Mouse (Mus musculus) midbrain, embryonic 13.5 days (tissue): ENCODE measurements around the gene Rgn. TPM values are rescaled to one million over a fixed set of nuclear protein-coding genes. Genes with fewer than 3 reads are reported as not detected.

ENCODE experiments used
- ATAC-seq: fragments of 200-750 bp; cut with Nextera tagmentation; 2 replicates; pipeline ENCODE4 v1.8.0; 2017; ENCODE audit warnings: mild to moderate bottlenecking, moderate TSS enrichment, moderate library complexity
- H3K27ac ChIP-seq: fragments of 300-500 bp; sonication (generic); 2 replicates; pipeline ENCODE4 v1.5.1; 2015; ENCODE audit warnings: inconsistent platforms, mild to moderate bottlenecking, moderate library complexity
- H3K27me3 ChIP-seq: fragments of 300-500 bp; sonication (generic); 2 replicates; pipeline ENCODE4 v1.6.1; 2015; ENCODE audit warnings: mild to moderate bottlenecking, inconsistent platforms
- H3K36me3 ChIP-seq: fragments of 300-500 bp; sonication (generic); 2 replicates; pipeline ENCODE4 v1.6.1; 2015; ENCODE audit warnings: mild to moderate bottlenecking, inconsistent platforms
- H3K4me1 ChIP-seq: fragments of 300-500 bp; sonication (generic); replicated peaks from 2 replicates; pipeline ENCODE4 v1.6.1; 2015; ENCODE audit warnings: inconsistent platforms
- H3K4me2 ChIP-seq: fragments of 300-500 bp; sonication (generic); replicated peaks from 2 replicates; pipeline ENCODE4 v1.6.1; 2015; ENCODE audit warnings: moderate library complexity, mild to moderate bottlenecking, inconsistent platforms
- H3K4me3 ChIP-seq: fragments of 300-500 bp; sonication (generic); replicated peaks from 2 replicates; pipeline ENCODE4 v1.5.1; 2015; ENCODE audit warnings: mild to moderate bottlenecking, inconsistent platforms
- H3K9ac ChIP-seq: fragments of 300-500 bp; sonication (generic); replicated peaks from 2 replicates; pipeline ENCODE4 v1.6.1; 2015; ENCODE audit warnings: mild to moderate bottlenecking, inconsistent platforms
- H3K9me3 ChIP-seq: fragments of 300-500 bp; sonication (generic); 2 replicates; pipeline ENCODE4 v1.6.1; 2016; ENCODE audit warnings: mild to moderate bottlenecking, inconsistent platforms
- WGBS: fragments of 180-500 bp; shearing (Covaris S2); methylation state at CpG from one replicate; pipeline ENCODE4 v1.1.7; 2015; 5-methylcytosine and 5-hydroxymethylcytosine counted together
- polyA plus RNA-seq: library from polyadenylated mRNA; unstranded; fragments of >200 nt; fragmentation: Nextera tagmentation; extraction: Ambion mirVana; gene quantifications from 2 replicates; pipeline ENCODE4 v1.2.1, GENCODE M21; 2015

The Rgn gene
- polyA plus RNA-seq = 0.12 and 0.32 TPM in 2 replicates

DNA sequence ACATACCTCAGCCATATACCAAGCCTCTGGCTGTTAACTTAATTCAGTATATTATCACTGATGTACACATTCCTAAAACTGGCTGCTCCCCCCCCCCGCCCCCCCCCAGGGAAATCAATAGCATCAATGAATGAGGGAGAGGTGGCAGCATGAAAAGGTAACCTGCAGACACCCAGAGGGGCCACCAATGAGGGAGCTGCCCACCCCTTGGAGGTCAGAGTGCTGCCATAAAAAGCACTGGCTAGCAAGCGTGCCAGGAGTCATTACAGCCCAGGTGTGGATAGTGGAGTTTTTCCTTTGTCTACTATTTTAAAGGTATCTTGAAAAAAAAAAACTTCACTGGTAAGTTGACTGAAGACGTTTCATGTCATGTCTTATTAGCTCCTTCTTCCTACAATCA lies at the start of gene Rgn:
Gene Rgn, plus strand, starts transcription at position 256 of the 400 bp plus-strand sequence.
- Histone ChIP-seq H3K27ac (no peak within 1 kb of the TSS), H3K4me3 (peak within 1 kb of the TSS; percentile 41; the same call in 1 of the 2 replicates), H3K4me2 (peak within 1 kb of the TSS; percentile 60), H3K36me3 (no peaks in the 10 kb centered on the region), H3K9me3 (no peaks in the 10 kb centered on the region), H3K4me1 (no peaks in the 10 kb centered on the region), H3K9ac (no peak within 1 kb of the TSS), H3K27me3 (no peaks in the 10 kb centered on the region)
- ATAC-seq = no peak
- WGBS = 69% methylated on average over 3 of the region's 3 CpGs

DNA sequence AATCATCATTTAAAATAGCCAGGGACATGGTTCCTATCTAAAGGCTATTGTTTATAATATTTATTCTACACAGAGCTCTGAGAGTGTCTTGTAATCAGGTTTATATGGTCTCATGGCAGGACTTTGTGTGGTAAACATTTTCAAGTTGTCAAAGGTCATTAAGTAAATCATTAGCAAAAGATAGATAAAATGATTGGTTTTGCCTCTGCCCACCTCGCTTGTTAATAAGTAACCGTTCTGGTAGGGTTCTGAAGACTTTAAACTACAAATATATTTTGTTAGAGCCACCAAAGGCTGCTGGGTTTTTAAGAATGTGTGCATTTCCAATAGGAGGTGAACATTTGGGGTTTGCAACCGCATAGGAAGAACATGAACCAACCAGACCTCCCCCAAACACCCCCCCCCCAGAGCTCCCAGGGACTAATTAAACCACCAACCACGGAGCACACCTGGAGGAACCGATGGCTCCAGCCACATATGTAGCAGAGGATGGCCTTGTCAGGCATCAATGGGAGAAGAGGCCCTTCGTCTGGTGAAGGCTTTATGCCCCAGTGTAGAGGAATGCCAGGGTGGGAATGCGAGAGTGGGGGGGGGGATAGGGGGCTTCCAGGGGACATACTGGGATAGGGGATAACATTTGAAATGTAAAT lies 29.2 kb upstream of the Rgn start:
- H3K4me3 ChIP-seq = no peak overlapping the region
- WGBS = 89% methylated on average over 7 of the region's 7 CpGs
- no peak for ATAC-seq

DNA sequence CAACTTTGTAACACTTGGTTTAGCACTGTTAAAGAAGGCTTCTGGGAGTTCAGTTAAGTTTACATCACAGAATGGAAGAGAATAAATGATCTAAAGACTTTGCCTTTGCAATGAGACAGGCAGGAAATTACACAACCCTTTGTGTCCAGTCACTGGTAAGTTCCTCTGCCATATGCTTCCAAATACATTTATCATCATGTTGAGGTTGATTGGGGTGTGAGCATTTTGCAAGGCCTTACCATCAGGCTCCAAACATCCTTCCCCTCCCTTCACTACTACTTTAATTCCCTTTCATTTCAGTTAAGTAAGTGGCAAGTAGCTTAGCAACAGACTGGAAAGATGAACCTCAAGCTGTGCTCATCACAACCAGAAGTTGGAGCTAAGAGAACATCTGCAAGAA lies 28.0 kb upstream of the Rgn start:
- Histone ChIP-seq H3K9me3 (no peaks in the 10 kb centered on the region), H3K4me3 (no peak overlapping the region), H3K36me3 (peaks cover 7% of the 10 kb centered on the region), H3K4me1 (no peaks in the 10 kb centered on the region), H3K4me2 (no peak overlapping the region), H3K27ac (no peak overlapping the region), H3K27me3 (no peaks in the 10 kb centered on the region), H3K9ac (no peak overlapping the region)
- no peak for ATAC-seq

More for the DNA sequence above, 29.2 kb upstream of the Rgn start:
- H3K27ac ChIP-seq = no peak overlapping the region
- no peaks in the 10 kb centered on the region for H3K4me1 ChIP-seq
- no peak overlapping the region for H3K9ac ChIP-seq
- no peaks in the 10 kb centered on the region for H3K27me3 ChIP-seq
- H3K36me3 ChIP-seq = peaks cover 10% of the 10 kb centered on the region
- H3K4me2 ChIP-seq = no peak overlapping the region
- H3K9me3 ChIP-seq = no peaks in the 10 kb centered on the region

DNA sequence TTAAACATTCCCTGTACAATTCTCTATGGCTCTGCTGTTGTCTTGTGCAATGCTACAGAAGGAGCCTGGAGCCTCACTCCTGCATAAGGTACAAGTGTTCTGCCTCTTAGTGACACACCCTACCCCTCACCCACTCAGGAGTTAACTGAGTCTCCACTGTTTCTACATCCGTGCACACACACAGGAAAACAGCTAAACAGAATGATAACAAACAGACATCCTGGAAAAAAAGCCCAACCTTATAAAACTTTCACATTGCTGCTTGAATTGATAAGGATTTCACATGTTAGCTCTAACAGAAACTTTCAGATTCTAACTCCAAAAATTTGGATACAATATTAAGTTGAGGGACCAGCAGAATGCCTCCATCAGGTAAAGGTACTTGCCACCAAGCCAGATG lies 17.0 kb upstream of the Rgn start:
- Histone ChIP-seq H3K4me3 (no peak overlapping the region), H3K9me3 (no peaks in the 10 kb centered on the region), H3K27ac (no peak overlapping the region), H3K9ac (no peak overlapping the region), H3K36me3 (no peaks in the 10 kb centered on the region), H3K27me3 (no peaks in the 10 kb centered on the region), H3K4me1 (no peaks in the 10 kb centered on the region), H3K4me2 (no peak overlapping the region)
- WGBS = 53% methylated on average over 1 of the region's 1 CpGs
- ATAC-seq = no peak

DNA sequence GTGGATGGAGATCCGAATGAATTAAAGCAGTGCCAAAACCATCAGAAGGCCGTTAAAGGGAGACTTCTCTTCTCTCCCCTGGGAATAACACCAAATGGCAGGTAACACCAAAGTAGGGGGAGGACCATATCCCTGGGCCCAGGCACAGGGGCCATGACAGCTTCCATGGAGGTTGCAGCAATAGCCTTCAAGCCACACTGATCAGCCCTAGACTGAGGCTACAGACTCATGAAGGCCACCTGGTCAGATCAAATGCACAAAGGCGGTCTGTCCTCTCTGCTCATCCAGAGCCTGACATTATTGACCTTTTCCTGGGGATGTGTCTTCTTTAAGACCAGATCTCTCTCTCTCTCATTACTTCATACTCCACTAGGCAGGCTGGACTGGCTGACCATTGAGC lies 5.7 kb upstream of the Rgn start:
- Histone ChIP-seq H3K9me3 (no peaks in the 10 kb centered on the region), H3K27ac (no peak overlapping the region), H3K36me3 (no peaks in the 10 kb centered on the region), H3K4me1 (no peaks in the 10 kb centered on the region), H3K9ac (no peak overlapping the region), H3K4me3 (no peak overlapping the region), H3K27me3 (no peaks in the 10 kb centered on the region), H3K4me2 (no peak overlapping the region)
- ATAC-seq = no peak
- 81% methylated on average over 3 of the region's 3 CpGs for WGBS

DNA sequence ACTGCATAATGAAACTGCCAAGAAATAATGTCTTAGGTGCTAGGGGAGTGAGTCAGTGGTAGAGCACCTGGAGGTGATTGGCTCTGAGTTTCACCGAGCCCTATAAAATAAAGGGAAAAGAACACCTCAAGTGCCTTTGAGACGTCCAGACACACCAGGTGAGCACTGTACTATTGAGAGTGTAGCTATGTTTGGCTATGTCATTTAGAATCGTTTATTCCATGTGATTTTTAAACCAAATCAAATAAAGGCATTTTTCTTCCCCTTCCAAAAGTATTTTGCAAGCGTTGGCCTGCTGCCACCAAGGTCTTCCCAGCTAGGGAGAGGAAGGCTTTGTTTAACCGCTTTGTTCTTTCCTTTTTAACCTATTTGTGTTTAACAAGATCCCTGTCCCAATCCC lies 2.0 kb upstream of the Rgn start:
- ATAC-seq = no peak
- Histone ChIP-seq H3K36me3 (no peaks in the 10 kb centered on the region), H3K9ac (no peak overlapping the region), H3K27me3 (no peaks in the 10 kb centered on the region), H3K27ac (no peak overlapping the region), H3K4me3 (peak overlapping the region; percentile 41), H3K4me2 (peak overlapping the region; percentile 60), H3K9me3 (no peaks in the 10 kb centered on the region), H3K4me1 (no peaks in the 10 kb centered on the region)
- WGBS = 57% methylated on average over 5 of the region's 5 CpGs

DNA sequence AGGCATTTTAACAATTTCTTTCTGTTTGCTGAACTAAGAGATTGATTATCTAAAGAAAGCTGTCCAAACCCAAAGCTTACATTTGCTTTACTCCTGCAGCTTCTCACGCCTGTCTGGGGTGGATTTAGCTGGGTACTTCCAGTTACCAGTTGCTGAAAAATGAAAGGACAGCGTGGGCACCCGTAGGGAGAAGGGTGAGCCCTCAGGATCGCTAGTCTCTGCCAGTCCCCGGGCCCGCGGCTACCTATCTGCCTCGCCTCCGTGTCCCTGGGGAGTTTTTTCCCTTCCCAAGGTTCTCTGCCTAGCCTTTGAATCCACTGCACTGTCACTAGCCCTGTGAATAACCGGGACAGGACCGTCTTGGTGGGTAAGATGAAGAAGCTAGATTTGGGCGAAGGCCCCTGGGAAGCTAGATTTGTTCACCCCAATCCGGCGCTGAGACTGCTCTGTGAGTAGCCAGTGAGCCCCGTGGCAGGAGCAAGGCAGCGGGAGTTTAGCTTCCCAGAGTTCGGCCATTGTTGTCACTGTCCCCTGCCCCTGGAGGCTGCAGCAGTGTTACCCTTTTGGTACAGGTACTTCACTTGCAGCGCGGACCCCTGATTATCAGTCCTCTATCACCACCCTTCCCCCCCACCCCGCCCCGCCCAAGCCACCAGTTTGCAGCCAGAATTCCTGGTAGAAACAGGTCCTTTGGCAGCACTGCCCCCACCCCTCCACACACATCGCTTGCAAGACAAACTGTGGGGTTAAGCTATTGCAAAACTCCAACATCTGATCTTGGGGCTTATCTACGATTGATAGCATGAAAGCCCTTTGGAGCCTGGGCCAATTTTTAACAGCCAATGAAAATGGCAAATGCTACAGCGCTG lies 1.3 kb upstream of the Rgn start:
- peak overlapping the region; percentile 60 for H3K4me2 ChIP-seq
- no peaks in the 10 kb centered on the region for H3K4me1 ChIP-seq
- H3K9ac ChIP-seq = peak overlapping the region; percentile 63
- no peaks in the 10 kb centered on the region for H3K9me3 ChIP-seq
- H3K4me3 ChIP-seq = peak overlapping the region; percentile 41
- no peaks in the 10 kb centered on the region for H3K27me3 ChIP-seq
- no peak overlapping the region for H3K27ac ChIP-seq
- ATAC-seq = peak; percentile 66
- WGBS = 29% methylated on average over 24 of the region's 24 CpGs
- no peaks in the 10 kb centered on the region for H3K36me3 ChIP-seq

DNA sequence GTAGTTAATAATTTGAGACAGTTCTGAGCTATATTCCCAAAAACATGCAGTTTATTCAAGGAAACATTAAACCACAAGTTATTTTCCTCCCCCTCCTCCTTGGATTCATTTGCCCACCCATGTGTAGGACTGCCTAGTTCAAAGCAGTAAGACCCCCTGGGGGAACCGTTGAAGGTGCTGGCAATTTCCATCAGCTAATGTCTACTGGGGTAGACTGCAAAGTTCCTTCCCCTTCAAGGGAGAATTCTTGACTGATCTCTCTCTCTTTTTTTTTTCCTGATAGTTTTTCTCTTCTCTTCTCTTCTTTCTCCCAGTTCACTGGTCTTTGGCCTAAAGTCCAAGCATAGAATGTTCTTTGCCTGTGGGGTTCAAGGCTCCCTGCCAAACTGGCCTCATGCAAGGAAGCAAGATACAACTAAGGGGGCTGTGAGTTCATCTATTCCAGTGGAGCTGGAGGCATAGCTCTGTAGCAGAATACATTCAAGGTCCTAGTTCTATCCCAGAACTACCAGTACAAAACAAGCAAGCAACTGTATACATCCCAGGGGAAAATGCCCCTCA lies 627 bp upstream of the Rgn start:
- Histone ChIP-seq H3K27me3 (no peaks in the 10 kb centered on the region), H3K27ac (no peak overlapping the region), H3K9me3 (no peaks in the 10 kb centered on the region), H3K4me1 (no peaks in the 10 kb centered on the region), H3K9ac (no peak overlapping the region), H3K36me3 (no peaks in the 10 kb centered on the region), H3K4me3 (no peak overlapping the region; the same call in 1 of the 2 replicates), H3K4me2 (peak overlapping the region; percentile 60; the same call in 1 of the 2 replicates)
- no peak for ATAC-seq
- 35% methylated on average over 1 of the region's 1 CpGs for WGBS

DNA sequence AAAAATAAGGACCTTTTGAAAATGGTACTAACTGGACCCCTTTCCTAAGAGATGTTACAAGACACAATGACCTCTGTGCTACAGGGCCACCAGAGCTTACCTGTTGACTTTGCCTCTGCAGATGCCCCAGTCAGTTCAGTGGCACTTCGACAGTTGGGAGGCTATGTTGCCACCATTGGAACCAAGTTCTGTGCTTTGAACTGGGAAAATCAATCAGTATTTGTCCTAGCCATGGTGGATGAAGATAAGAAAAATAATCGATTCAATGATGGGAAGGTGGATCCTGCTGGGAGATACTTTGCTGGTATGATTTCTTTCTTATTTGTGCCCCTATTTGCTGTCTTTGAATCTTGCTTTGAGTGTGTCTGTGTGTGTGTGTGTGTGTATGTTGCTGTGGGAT lies 2.6 kb downstream of the Rgn start:
- Histone ChIP-seq H3K27me3 (no peaks in the 10 kb centered on the region), H3K36me3 (no peaks in the 10 kb centered on the region), H3K9ac (no peak overlapping the region), H3K9me3 (no peaks in the 10 kb centered on the region), H3K4me1 (no peaks in the 10 kb centered on the region), H3K4me3 (no peak overlapping the region), H3K4me2 (no peak overlapping the region), H3K27ac (no peak overlapping the region)
- WGBS = 79% methylated on average over 2 of the region's 2 CpGs
- ATAC-seq = no peak

DNA sequence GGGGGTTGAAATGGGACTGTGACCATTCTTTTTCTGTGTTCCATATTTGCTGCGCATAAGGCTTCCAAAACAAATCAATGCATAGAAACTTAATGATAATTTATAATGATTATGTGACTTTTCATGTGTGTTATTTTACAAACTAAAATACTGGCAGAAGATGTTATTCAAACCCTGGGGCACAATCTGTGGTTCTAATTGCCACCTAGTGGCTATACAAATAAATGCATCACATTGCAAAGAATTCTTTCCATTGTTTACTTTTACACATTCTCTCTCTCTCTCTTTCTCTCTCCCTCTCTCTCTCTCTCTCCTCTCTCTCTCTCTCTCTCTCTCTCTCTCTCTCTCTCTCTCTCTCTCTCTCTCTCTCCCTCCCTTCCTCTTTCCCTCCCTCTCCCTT lies 12.3 kb downstream of the Rgn start:
- no peak overlapping the region for H3K4me2 ChIP-seq
- H3K36me3 ChIP-seq = no peaks in the 10 kb centered on the region
- ATAC-seq = no peak
- H3K9ac ChIP-seq = no peak overlapping the region
- WGBS = 39% methylated on average over 1 of the region's 1 CpGs
- H3K27me3 ChIP-seq = no peaks in the 10 kb centered on the region
- H3K9me3 ChIP-seq = no peaks in the 10 kb centered on the region
- H3K27ac ChIP-seq = no peak overlapping the region
- no peaks in the 10 kb centered on the region for H3K4me1 ChIP-seq
- no peak overlapping the region for H3K4me3 ChIP-seq

DNA sequence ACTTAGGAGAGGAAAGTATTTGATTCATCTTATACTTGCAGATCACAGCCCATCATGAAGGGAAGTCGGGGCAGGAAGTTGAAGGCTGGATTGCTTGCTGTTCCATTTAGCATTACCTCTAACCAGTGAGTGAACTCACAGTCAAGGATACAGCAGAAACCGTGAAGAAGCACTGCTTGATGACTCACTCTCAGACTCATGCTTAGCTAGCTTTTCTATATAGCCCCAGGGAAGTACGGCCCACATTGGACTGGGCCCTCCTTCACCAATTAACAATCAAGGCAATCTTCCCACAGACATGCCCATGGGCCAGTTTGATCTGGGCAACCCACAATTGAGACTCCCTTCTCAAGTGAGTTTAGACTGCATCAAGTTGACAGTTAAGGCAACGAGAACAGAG lies 14.4 kb downstream of the Rgn start:
- Histone ChIP-seq H3K4me1 (no peaks in the 10 kb centered on the region), H3K27ac (no peak overlapping the region), H3K27me3 (no peaks in the 10 kb centered on the region), H3K9ac (no peak overlapping the region), H3K4me3 (no peak overlapping the region), H3K36me3 (no peaks in the 10 kb centered on the region), H3K4me2 (no peak overlapping the region), H3K9me3 (no peaks in the 10 kb centered on the region)
- ATAC-seq = no peak
- 71% methylated on average over 4 of the region's 4 CpGs for WGBS

DNA sequence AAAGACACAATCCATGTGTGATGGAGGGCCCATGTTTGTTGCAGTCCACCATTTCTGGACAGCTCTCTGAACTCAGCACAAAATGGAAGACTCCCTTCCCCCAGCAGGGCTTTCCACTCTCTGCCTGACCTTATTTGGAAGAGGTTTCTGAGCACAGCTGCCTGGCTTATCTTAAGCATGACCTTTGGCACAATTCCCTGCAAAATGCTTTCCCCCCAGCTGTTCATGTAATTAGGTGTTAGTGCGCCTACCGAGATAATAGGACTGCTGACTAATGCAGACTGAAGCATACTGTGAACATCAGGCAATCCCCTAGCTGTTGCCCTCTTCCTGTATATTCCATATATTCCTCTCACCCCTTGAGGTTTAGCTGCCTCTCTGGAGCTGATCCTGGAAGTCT lies 21.4 kb downstream of the Rgn start:
- Histone ChIP-seq H3K9ac (no peak overlapping the region), H3K4me3 (no peak overlapping the region), H3K27me3 (no peaks in the 10 kb centered on the region), H3K36me3 (no peaks in the 10 kb centered on the region), H3K4me2 (no peak overlapping the region), H3K9me3 (no peaks in the 10 kb centered on the region), H3K4me1 (no peaks in the 10 kb centered on the region), H3K27ac (no peak overlapping the region)
- no peak for ATAC-seq
- WGBS = 58% methylated on average over 2 of the region's 2 CpGs
